Mouse (Mus musculus) C2C12 (cell line): Measurements from ENCODE around the gene 3110040M04Rik.
"Not testable (repeated sequence)": the region's sequence is repeated elsewhere in the genome, so short reads cannot be mapped to it uniquely, and the experiment has no call there.

Experiments
- CEBPB ChIP-seq: IDR thresholded peaks from one replicate; pipeline ENCODE4 v1.6.1; 2011; ENCODE audit warnings: low read depth, mild to moderate bottlenecking, control low read depth, moderate library complexity
- CTCF ChIP-seq: IDR thresholded peaks from one replicate; pipeline ENCODE4 v1.5.1; 2011; ENCODE audit not compliant: control insufficient read depth, insufficient read depth, insufficient read length
- MAX ChIP-seq: IDR thresholded peaks from one replicate; pipeline ENCODE4 v1.6.1; 2011; ENCODE audit warnings: mild to moderate bottlenecking, control low read depth
- MYOG ChIP-seq: IDR thresholded peaks from one replicate; pipeline ENCODE4 v1.6.1; 2011; ENCODE audit not compliant: control insufficient read depth, insufficient read length; ENCODE audit errors: extremely low read depth
- USF1 ChIP-seq: IDR thresholded peaks from one replicate; pipeline ENCODE4 v1.6.1; 2011; ENCODE audit warnings: low read depth, mild to moderate bottlenecking, control low read depth, moderate library complexity

GRCm38 (mm10) chr1:151186879-151187424 lies 17.0 kb upstream of the 3110040M04Rik start:
- TF ChIP-seq CTCF, USF1, MAX, MYOG, CEBPB: not testable (repeated sequence)
